Mouse (Mus musculus) embryonic fibroblast, embryonic 13.5 days (primary cell): ENCODE data around the gene Prrt2. TPM values are rescaled to one million over a fixed set of nuclear protein-coding genes. Genes with fewer than 3 reads are reported as not detected.
A peak's percentile ranks its signal among the peaks of the same experiment; 100 is the strongest.

Experiments used
- H3K27ac ChIP-seq: 2 replicates; pipeline ENCODE4 v1.5.1; 2012; ENCODE audit warnings: low read length, control low read depth, inconsistent platforms; ENCODE audit not compliant: insufficient read depth
- H3K4me1 ChIP-seq: 2 replicates; pipeline ENCODE4 v1.6.1; 2011; ENCODE audit warnings: low read length; ENCODE audit not compliant: control insufficient read depth, insufficient read depth
- H3K4me3 ChIP-seq: 2 replicates; pipeline ENCODE4 v1.5.1; 2011; ENCODE audit warnings: mild to moderate bottlenecking, control low read depth, low read length; ENCODE audit not compliant: insufficient read depth
- CTCF ChIP-seq: IDR thresholded peaks from 2 replicates; pipeline ENCODE4 v1.5.1; 2011; ENCODE audit warnings: mild to moderate bottlenecking, control low read depth, low read length, moderate library complexity, borderline replicate concordance; ENCODE audit not compliant: insufficient read depth
- POLR2A ChIP-seq: IDR thresholded peaks from 2 replicates; pipeline ENCODE4 v1.6.1; 2011; ENCODE audit warnings: low read depth, mild to moderate bottlenecking, control low read depth, low read length, moderate library complexity
- polyA plus RNA-seq: library from polyadenylated mRNA; stranded (reverse); fragments of >200 nt; gene quantifications from 2 replicates; pipeline ENCODE4 v1.2.4, GENCODE M21; 2011; ENCODE audit warnings: low read depth; ENCODE audit not compliant: missing spikeins, insufficient read length

The Prrt2 gene
- polyA plus RNA-seq, 1 experiment = 15.3 TPM

- no peak overlapping the region for H3K4me3 ChIP-seq
- no peak overlapping the region for H3K27ac ChIP-seq
- TF ChIP-seq POLR2A (no peak), CTCF (no peak)
- no peaks in the 10 kb centered on the region for H3K4me1 ChIP-seq
These were observed 42.2 kb downstream of the Prrt2 start for GRCm38 (mm10) chr7:126978841-126979240.

DNA sequence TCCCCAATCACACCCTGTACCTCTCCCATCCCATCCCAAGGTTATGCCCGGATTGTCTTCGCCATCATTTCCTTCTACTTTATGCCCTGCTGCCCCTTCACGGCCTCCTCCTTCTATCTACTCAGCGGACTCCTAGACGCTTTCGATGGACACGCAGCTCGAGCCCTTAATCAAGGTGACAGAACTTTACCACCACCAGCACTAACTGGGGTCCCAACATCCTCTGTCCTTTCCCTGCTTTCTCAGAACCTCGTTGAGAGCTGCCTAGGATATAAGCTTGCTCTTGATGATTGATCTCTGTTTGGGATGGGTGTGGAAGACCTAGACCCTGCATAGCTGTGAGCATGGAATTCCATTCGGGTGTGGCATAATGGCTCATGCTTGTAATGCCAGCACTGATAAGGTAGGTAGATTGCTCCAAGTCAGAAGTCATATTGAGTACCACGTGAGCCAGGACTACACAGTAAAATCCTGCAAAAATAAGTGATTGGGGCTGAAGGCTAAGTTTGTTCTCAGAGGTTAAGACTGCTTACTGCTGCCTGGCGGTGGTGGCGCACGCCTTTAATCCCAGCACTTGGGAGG lies 44.0 kb downstream of the Prrt2 start:
- Histone ChIP-seq H3K4me1 (no peaks in the 10 kb centered on the region), H3K27ac (0 out of 2 replicates have a peak overlapping the region, but pooled peaks have one; percentile 24), H3K4me3 (peak overlapping the region; percentile 98)
- TF ChIP-seq CTCF = no peak
- TF ChIP-seq POLR2A = 0 out of 2 replicates have a peak, but pooled peaks have one; percentile 10

GRCm38 (mm10) chr7:126975950-126976866 lies 44.8 kb downstream of the Prrt2 start, which contains the start of gene Cdiptos:
Gene Cdiptos, minus strand, starts transcription at chr7:126976098.
- H3K4me1 ChIP-seq = no peaks in the 10 kb centered on the region
- TF ChIP-seq CTCF (peak; percentile 84), POLR2A (0 out of 2 replicates have a peak, but pooled peaks have one; percentile 12)
- H3K4me3 ChIP-seq = peak within 1 kb of the TSS; percentile 98

GRCm38 (mm10) chr7:126975893-126975949 lies 45.3 kb downstream of the Prrt2 start, which contains the start of gene Cdipt:
Gene Cdipt, plus strand, starts transcription at chr7:126975914.
- no peak for TF ChIP-seq CTCF
- Histone ChIP-seq H3K27ac (peak within 1 kb of the TSS; percentile 97), H3K4me1 (no peaks in the 10 kb centered on the region), H3K4me3 (peak within 1 kb of the TSS; percentile 98)

More at GRCm38 (mm10) chr7:126975950-126976866, 44.8 kb downstream of the Prrt2 start, which contains the start of gene Cdiptos:
- peak within 1 kb of the TSS; percentile 97 for H3K27ac ChIP-seq

DNA sequence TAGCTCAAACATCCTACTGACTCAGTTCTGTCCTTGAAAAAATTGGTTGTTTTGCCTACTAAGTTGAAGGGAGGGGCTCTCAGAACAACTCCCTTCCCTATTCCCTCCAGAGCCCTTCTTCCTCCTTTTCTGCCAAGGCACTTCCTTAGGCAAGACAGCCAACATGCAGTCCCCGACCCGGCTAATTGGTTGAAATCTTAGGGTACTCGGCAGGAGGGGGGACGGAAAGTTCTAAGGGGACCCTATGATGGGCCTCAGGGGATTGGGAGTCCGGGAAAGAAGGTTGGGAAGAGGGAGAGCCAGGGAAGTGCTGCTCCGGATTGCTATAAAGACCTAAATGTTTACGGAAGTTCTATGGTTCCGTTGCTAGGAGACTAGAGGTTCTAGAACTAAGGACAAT lies 45.5 kb downstream of the Prrt2 start:
- Histone ChIP-seq H3K27ac (no peak overlapping the region), H3K4me1 (no peaks in the 10 kb centered on the region), H3K4me3 (no peak overlapping the region)
- no peak for TF ChIP-seq POLR2A

Other genes starting within 250 kb of the Prrt2 start
- 58.8 and 62.2 TPM in 2 replicates for gene Ypel3, start 244.3 kb downstream of the Prrt2 start, polyA plus RNA-seq
- gene Tbx6, start 239.7 kb downstream of the Prrt2 start, polyA plus RNA-seq = 0.49 TPM in 1 of 2 replicates, not detected in the other
- 106 and 118 TPM in 2 replicates for gene Ppp4c, start 228.7 kb downstream of the Prrt2 start, polyA plus RNA-seq
- gene Fam57b, start 223.5 kb downstream of the Prrt2 start, polyA plus RNA-seq = 0.37 and 1.2 TPM in 2 replicates
- not detected in 2 replicates for gene 4930451I11Rik, start 189.6 kb downstream of the Prrt2 start, polyA plus RNA-seq
- not detected in 2 replicates for gene Doc2a, start 173.8 kb downstream of the Prrt2 start, polyA plus RNA-seq
- gene Hirip3, start 159.2 kb downstream of the Prrt2 start, polyA plus RNA-seq = 20.5 and 40.2 TPM in 2 replicates
- gene Ino80e, start 158.8 kb downstream of the Prrt2 start, polyA plus RNA-seq = 54.0 and 63.0 TPM in 2 replicates
- gene Taok2, start 136.5 kb downstream of the Prrt2 start, polyA plus RNA-seq = 42.0 and 45.4 TPM in 2 replicates
- 30.7 and 33.6 TPM in 2 replicates for gene Tmem219, start 98.3 kb downstream of the Prrt2 start, polyA plus RNA-seq
- gene Kctd13, start 92.3 kb downstream of the Prrt2 start, polyA plus RNA-seq = 9.0 and 9.1 TPM in 2 replicates
- 0.30 TPM in 1 of 2 replicates, not detected in the other for gene Asphd1, start 71.6 kb downstream of the Prrt2 start, polyA plus RNA-seq
- gene Sez6l2, start 70.6 kb downstream of the Prrt2 start, polyA plus RNA-seq = not detected in 2 replicates
- 134 and 139 TPM in 2 replicates for gene Cdipt, start 45.3 kb downstream of the Prrt2 start, polyA plus RNA-seq
- 1.7 TPM in 1 of 2 replicates, not detected in the other for gene Cdiptos, start 45.1 kb downstream of the Prrt2 start, polyA plus RNA-seq
- gene Mvp, start 6.6 kb downstream of the Prrt2 start, polyA plus RNA-seq = 32.2 and 47.6 TPM in 2 replicates
- gene Pagr1b, start 4.7 kb downstream of the Prrt2 start, polyA plus RNA-seq = 21.7 and 25.6 TPM in 2 replicates
- gene Pagr1a, start 3.9 kb downstream of the Prrt2 start, polyA plus RNA-seq = 14.0 and 14.3 TPM in 2 replicates
- 13.5 and 15.7 TPM in 2 replicates for gene Gm42742, start 114 bp downstream of the Prrt2 start, polyA plus RNA-seq
- 86.9 and 127 TPM in 2 replicates for gene Maz, start 5.8 kb upstream of the Prrt2 start, polyA plus RNA-seq
- 22.5 and 37.4 TPM in 2 replicates for gene Kif22, start 21.3 kb upstream of the Prrt2 start, polyA plus RNA-seq
- gene Zg16, start 66.1 kb upstream of the Prrt2 start, polyA plus RNA-seq = not detected in 2 replicates
- 0.42 and 1.1 TPM in 2 replicates for gene AI467606, start 70.1 kb upstream of the Prrt2 start, polyA plus RNA-seq
- gene Qprt, start 101.0 kb upstream of the Prrt2 start, polyA plus RNA-seq = 0.25 TPM in 1 of 2 replicates, not detected in the other
- gene Spn, start 116.6 kb upstream of the Prrt2 start, polyA plus RNA-seq = not detected in 2 replicates
- gene Cd2bp2, start 174.8 kb upstream of the Prrt2 start, polyA plus RNA-seq = 66.3 and 74.3 TPM in 2 replicates
- 37.0 and 37.5 TPM in 2 replicates for gene Tbc1d10b, start 187.3 kb upstream of the Prrt2 start, polyA plus RNA-seq
- 1.4 and 1.7 TPM in 2 replicates for gene Mylpf, start 187.7 kb upstream of the Prrt2 start, polyA plus RNA-seq
- 11.0 and 12.4 TPM in 2 replicates for gene Zfp553, start 211.8 kb upstream of the Prrt2 start, polyA plus RNA-seq
- 3.9 and 4.2 TPM in 2 replicates for gene Sept1, start 211.9 kb upstream of the Prrt2 start, polyA plus RNA-seq
- gene Zfp771, start 223.1 kb upstream of the Prrt2 start, polyA plus RNA-seq = 21.3 and 24.3 TPM in 2 replicates
- 29.0 and 30.6 TPM in 2 replicates for gene Dctpp1, start 239.5 kb upstream of the Prrt2 start, polyA plus RNA-seq